10 mouse cellular contexts compared by ENCODE assay signal in the genomic region with DNA sequence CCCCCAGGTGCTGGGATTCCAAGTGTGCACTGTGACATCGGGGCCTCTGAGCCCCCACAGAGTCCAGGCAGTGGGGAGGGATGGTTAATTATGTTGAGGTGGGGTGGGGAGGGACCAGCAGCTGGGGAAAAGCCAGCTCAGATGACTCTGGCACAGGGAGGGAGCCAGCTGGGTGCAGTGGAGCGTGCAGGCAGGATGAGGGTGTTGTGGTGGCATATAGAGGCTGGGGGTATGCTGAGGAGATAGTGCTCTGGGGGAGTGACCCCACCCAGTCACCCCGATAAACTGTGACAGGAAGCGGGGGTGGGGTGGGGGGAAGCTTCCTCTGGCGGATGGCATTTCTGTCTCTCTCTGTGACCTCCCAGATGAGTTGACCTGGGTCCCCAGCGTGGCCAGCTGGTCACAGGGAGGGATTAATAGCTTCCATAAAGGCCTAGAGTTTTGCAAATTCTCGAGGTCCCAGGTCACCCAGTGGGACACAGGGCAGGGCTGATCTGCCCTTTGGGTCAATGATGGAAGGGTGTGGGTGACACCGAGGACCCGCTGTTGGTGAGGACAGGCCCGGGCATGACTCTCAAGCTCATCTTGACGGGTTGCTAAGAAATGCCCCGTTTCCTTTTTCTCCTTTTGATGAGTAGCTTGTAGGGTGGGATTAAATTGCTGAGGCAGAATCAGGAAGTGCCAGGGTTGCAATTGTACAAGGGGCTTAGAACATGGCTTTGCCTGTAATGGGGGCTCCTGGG. TPM values are rescaled to one million over a fixed set of nuclear protein-coding genes. Genes with fewer than 3 reads are reported as not detected.
DNase-seq lines count a peak whose midpoint lies in the region; ATAC-seq and TF ChIP-seq lines count a peak whose summit lies in the region.
"Had no signal": no experiment of that assay in that cellular context is flagged by ENCODE, and none has a peak within 500 bp of the region (broad histone marks: within the 10 kb centered on the region; RNA-seq: fewer than 3 reads in every experiment).

No protein-coding gene starts in this region.

- no peaks in the 10 kb centered on the region for H3K9me3 ChIP-seq in limb, embryonic 11.5 days (ENCODE audit: control insufficient read depth, low read length)
- H3K9me3 ChIP-seq in limb, embryonic 10.5 days (replicated peaks), result no peaks in the 10 kb centered on the region
- H3K9me3 ChIP-seq: heart, embryonic 15.5 days had no signal

- no peak overlapping the region for H3K4me2 ChIP-seq in limb, embryonic 11.5 days (ENCODE audit: low read depth, severe bottlenecking)
- H3K4me2 ChIP-seq: heart, embryonic 15.5 days had no signal

- WGBS in limb, embryonic 11.5 days, result 44% methylated on average over 12 of the region's 12 CpGs
- 44% methylated on average over 12 of the region's 12 CpGs for WGBS in limb, embryonic 10.5 days

- no peak for TF ChIP-seq CTCF in layer of hippocampus, adult 2 months (conservative IDR thresholded peaks at IDR 0.05)

- no peak for DNase-seq in limb, embryonic 11.5 days (ENCODE audit: low spot score)
- no peak for DNase-seq in limb, embryonic 10.5 days (ENCODE audit: low spot score)
- DNase-seq in R1 (ENCODE audit: low read depth, low spot score), result peak; percentile 46
- DNase-seq in thymus, adult 18-20 months, result peak; percentile 75 to 85
- DNase-seq in layer of hippocampus, adult 2 months (ENCODE audit: low spot score in 2 of 2), result no peak
- DNase-seq in cerebellum, postnatal 36 days, result no peak
- no peak for DNase-seq in left cerebral cortex, adult 8-10 months (ENCODE audit: low spot score in 2 of 2)

- H3K27ac ChIP-seq in limb, embryonic 11.5 days (replicated peaks; ENCODE audit: low read depth, low read length), result no peak overlapping the region
- H3K27ac ChIP-seq in limb, embryonic 10.5 days, result no peak overlapping the region
- H3K27ac ChIP-seq in layer of hippocampus, adult 2 months, result no peak overlapping the region
- H3K27ac ChIP-seq: heart, embryonic 15.5 days had no signal

- no peak for ATAC-seq in limb, embryonic 11.5 days (ENCODE audit: insufficient number of reproducible peaks, low FRiP score, low TSS enrichment, low read depth)
- ATAC-seq in inflammation-experienced regulatory T-cells, adult 6 months, result peak; percentile 73

- peak overlapping the region; percentile 35; the same call in 1 of the 2 replicates for H3K9ac ChIP-seq in limb, embryonic 11.5 days (ENCODE audit: low read length)
- H3K9ac ChIP-seq: heart, embryonic 15.5 days had no signal

- H3K4me3 ChIP-seq in limb, embryonic 11.5 days (ENCODE audit: low read depth, low read length), result no peak overlapping the region
- no peak overlapping the region for H3K4me3 ChIP-seq in limb, embryonic 10.5 days
- H3K4me3 ChIP-seq in layer of hippocampus, adult 2 months, result no peak overlapping the region
- H3K4me3 ChIP-seq: heart, embryonic 15.5 days; myocyte had no signal

- H3K4me1 ChIP-seq in limb, embryonic 11.5 days (ENCODE audit: control insufficient read depth, insufficient read depth, low read length), result 0 out of 2 replicates have a peak, but pooled peaks cover 5% of the 10 kb centered on the region
- H3K4me1 ChIP-seq in limb, embryonic 10.5 days, result peaks cover 44% of the 10 kb centered on the region

- H3K36me3 ChIP-seq in limb, embryonic 11.5 days (ENCODE audit: control insufficient read depth, insufficient read depth, low read length), result no peaks in the 10 kb centered on the region
- H3K36me3 ChIP-seq in limb, embryonic 10.5 days, result no peaks in the 10 kb centered on the region
- H3K36me3 ChIP-seq: heart, embryonic 15.5 days had no signal

- no peaks in the 10 kb centered on the region for H3K27me3 ChIP-seq in limb, embryonic 11.5 days (ENCODE audit: control insufficient read depth, insufficient read depth, low read length)
- peaks cover 13% of the 10 kb centered on the region; the same call in 1 of the 2 replicates for H3K27me3 ChIP-seq in limb, embryonic 10.5 days (ENCODE audit: low read depth, poor library complexity, severe bottlenecking)
- H3K27me3 ChIP-seq: heart, embryonic 15.5 days had no signal

RNA-seq across cellular contexts. Expression of gene Laptm5, which starts 8.2 kb away (rescaled TPM):
- 18.7 and 18.8 TPM in 2 replicates for polyA plus RNA-seq in limb, embryonic 11.5 days (2014; fragmentation: Nextera tagmentation; extraction: Ambion mirVana)
- 10.5 and 15.4 TPM in 2 replicates for polyA plus RNA-seq in limb, embryonic 10.5 days (2016; fragmentation: Nextera tagmentation; extraction: Ambion mirVana)
- 1,000 to 10,000 TPM; 1,760 to 2,043 (median 1,985) TPM for polyA plus RNA-seq in inflammation-experienced regulatory T-cells, adult 6 months (2017; shearing (Covaris generic))
- total RNA-seq in layer of hippocampus, adult 2 months (2021), result 10 to 100 TPM; 33.9 to 34.0 TPM
- total RNA-seq in left cerebral cortex, adult 8-10 months (2022), result 100 to 1,000 TPM in 2 of 4 experiments, 10 to 100 TPM in 2; 37.3 to 127 (median 71.2) TPM

RNA-seq across cellular contexts. Expression of gene Matn1, which starts 23.1 kb away (rescaled TPM):
- polyA plus RNA-seq in limb, embryonic 11.5 days (2014; fragmentation: Nextera tagmentation; extraction: Ambion mirVana), result 1.6 and 2.0 TPM in 2 replicates
- polyA plus RNA-seq in limb, embryonic 10.5 days (2016; fragmentation: Nextera tagmentation; extraction: Ambion mirVana), result 0.23 TPM in 1 of 2 replicates, not detected in the other
- polyA plus RNA-seq in inflammation-experienced regulatory T-cells, adult 6 months (2017; shearing (Covaris generic)), result not detected
- under 1 TPM; 0.41 to 0.64 TPM for total RNA-seq in layer of hippocampus, adult 2 months (2021)
- under 1 TPM; 0.48 to 0.86 (median 0.70) TPM for total RNA-seq in left cerebral cortex, adult 8-10 months (2022)
- polyA plus RNA-seq: myocyte had no signal

Comparison
In these comparisons a context has a peak if more than half of its experiments do, and no peak if none do; other contexts are left out.
1. DNase-seq: peak in R1 (single experiment) and thymus, adult 18-20 months (2 of 2); none in limb, embryonic 11.5 days (single experiment), limb, embryonic 10.5 days (single experiment), layer of hippocampus, adult 2 months (0 of 2), cerebellum, postnatal 36 days (0 of 2) and left cerebral cortex, adult 8-10 months (0 of 2).
2. RNA of gene Laptm5, which starts 8.2 kb away (polyA plus RNA-seq): 1,760 to 2,043 TPM in inflammation-experienced regulatory T-cells, adult 6 months; 18.7 to 18.8 TPM in limb, embryonic 11.5 days and 10.5 to 15.4 TPM in limb, embryonic 10.5 days; every median in the first group is over 10 times any median in the second.